Mouse (Mus musculus) forebrain, postnatal 0 days (tissue): ENCODE results near the gene Creb3l4. TPM values are rescaled to one million over a fixed set of nuclear protein-coding genes. Genes with fewer than 3 reads are reported as not detected.

ENCODE experiments used
- ATAC-seq: fragments of 200-750 bp; cut with Nextera tagmentation; 2 replicates; pipeline ENCODE4 v1.8.0; 2017; ENCODE audit warnings: mild to moderate bottlenecking, moderate library complexity
- DNase-seq: peaks from one replicate; pipeline ENCODE4 v3.0.0-alpha.2; 2015
- H3K27ac ChIP-seq: fragments of 300-500 bp; sonication (generic); 2 replicates; pipeline ENCODE4 v1.5.1; 2014; ENCODE audit warnings: low read depth, mild to moderate bottlenecking, antibody characterized with exemption, low read length, moderate library complexity, mixed read lengths
- H3K27me3 ChIP-seq: fragments of 300-500 bp; sonication (generic); 2 replicates; pipeline ENCODE4 v1.6.1; 2014; ENCODE audit warnings: mild to moderate bottlenecking, low read length, mixed read lengths; ENCODE audit not compliant: insufficient read depth
- H3K36me3 ChIP-seq: fragments of 300-500 bp; sonication (generic); 2 replicates; pipeline ENCODE4 v1.6.1; 2014; ENCODE audit warnings: mild to moderate bottlenecking, moderate library complexity; ENCODE audit not compliant: insufficient read depth
- H3K4me1 ChIP-seq: fragments of 300-500 bp; sonication (generic); 2 replicates; pipeline ENCODE4 v1.6.1; 2014; ENCODE audit warnings: antibody characterized with exemption; ENCODE audit not compliant: insufficient read depth
- H3K4me2 ChIP-seq: fragments of 300-500 bp; sonication (generic); 2 replicates; pipeline ENCODE4 v1.6.1; 2014; ENCODE audit warnings: low read depth, mild to moderate bottlenecking, moderate library complexity
- H3K4me3 ChIP-seq: fragments of 300-500 bp; sonication (generic); 2 replicates; pipeline ENCODE4 v1.5.1; 2014; ENCODE audit warnings: low read depth, low read length, mixed read lengths
- H3K9ac ChIP-seq: fragments of 300-500 bp; sonication (generic); 2 replicates; pipeline ENCODE4 v1.6.1; 2014; ENCODE audit warnings: mild to moderate bottlenecking
- H3K9me3 ChIP-seq: fragments of 300-500 bp; sonication (generic); 2 replicates; pipeline ENCODE4 v1.6.1; 2016; ENCODE audit warnings: low read length
- CTCF ChIP-seq: sonication (generic); IDR thresholded peaks from 2 replicates; pipeline ENCODE4 v1.5.1; 2016; ENCODE audit warnings: antibody characterized with exemption, control low read depth, low read depth
- WGBS: fragments of 180-500 bp; shearing (Covaris S2); extraction: QIAGEN DNeasy Blood & Tissue Kit; methylation state at CpG from one replicate; pipeline ENCODE4 v1.1.7; 2014; 5-methylcytosine and 5-hydroxymethylcytosine counted together
- microRNA-seq, 2 experiments: library from miRNA; unstranded; fragments of <30 nt; microRNA quantifications; one replicate each; pipeline ENCODE4; 2016
- polyA plus RNA-seq: library from polyadenylated mRNA; unstranded; fragments of >200 nt; fragmentation: Nextera tagmentation; extraction: Ambion mirVana; gene quantifications from 2 replicates; pipeline ENCODE4 v1.2.1, GENCODE M21; 2015
- total RNA-seq: library from RNA; depleted of rRNA; stranded (reverse); fragments of >200 nt; gene quantifications from 2 replicates; pipeline ENCODE4 v1.2.3, GENCODE M21; 2014; rRNA removed

The Creb3l4 gene
- total and polyA plus RNA-seq, 2 experiments from 2014 or later, result 0.91 to 1.4 TPM

DNA sequence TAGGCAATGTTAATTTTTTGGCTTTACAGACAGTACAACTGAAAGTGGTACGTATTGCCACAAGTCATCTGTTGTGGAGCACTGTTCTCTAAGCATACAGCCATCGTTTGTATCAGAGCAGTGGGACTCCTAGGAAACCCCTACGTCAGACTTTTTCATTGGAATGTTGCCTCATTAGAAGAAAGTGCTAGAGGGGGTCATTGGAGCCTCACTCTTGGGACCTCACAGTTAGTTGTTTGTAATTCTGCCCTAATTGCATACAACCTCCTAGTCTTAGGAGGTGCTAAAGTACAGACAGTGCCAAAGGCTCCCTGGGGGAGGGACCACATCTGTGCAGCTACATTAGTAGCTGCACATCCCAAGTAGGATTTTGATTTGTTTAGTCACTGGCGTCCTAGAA, 48.6 kb downstream of the Creb3l4 start:
- no peak for ATAC-seq
- DNase-seq, result no peak

DNA sequence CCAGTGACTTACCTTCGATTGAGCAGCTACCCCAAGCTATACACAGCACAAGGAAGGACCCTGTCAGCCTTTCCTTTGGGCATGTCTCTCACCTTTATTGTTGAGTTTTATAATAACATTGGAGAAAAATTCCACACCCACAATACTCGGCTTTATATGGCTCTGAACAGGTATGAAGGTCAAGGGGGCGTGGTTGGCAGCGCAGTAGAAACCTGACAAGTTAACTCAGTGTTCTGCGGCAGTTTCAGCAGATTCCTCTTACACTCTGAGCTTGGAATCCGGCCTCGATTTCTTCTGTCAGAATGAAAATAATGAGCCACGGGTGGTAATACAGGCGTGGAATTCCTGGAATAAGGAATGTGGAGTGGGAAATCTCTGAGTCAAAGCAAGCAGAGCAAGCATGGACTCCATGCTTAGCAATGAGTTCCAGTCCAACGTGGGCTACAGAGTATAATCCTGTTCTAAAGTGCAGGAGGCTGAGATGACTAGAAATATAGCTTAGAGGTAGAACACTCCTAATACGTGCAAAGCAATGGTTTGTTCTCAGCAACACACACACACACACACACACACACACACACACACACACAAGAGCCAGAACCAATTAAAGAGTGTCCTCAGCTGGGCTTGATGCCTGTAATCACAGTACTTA, 52.3 kb downstream of the Creb3l4 start:
- DNase-seq (no peak), ATAC-seq (no peak)
- Histone ChIP-seq H3K4me3 (no peak overlapping the region), H3K9me3 (no peaks in the 10 kb centered on the region), H3K4me2 (no peak overlapping the region), H3K27me3 (no peaks in the 10 kb centered on the region), H3K36me3 (no peaks in the 10 kb centered on the region), H3K9ac (no peak overlapping the region), H3K4me1 (no peaks in the 10 kb centered on the region), H3K27ac (no peak overlapping the region)
- 76% methylated on average over 11 of the region's 11 CpGs for WGBS
- no peak for TF ChIP-seq CTCF

More for the DNA sequence above, 48.6 kb downstream of the Creb3l4 start:
- H3K9ac ChIP-seq, result no peak overlapping the region
- H3K27ac ChIP-seq, result no peak overlapping the region
- H3K4me1 ChIP-seq, result no peaks in the 10 kb centered on the region
- H3K27me3 ChIP-seq, result no peaks in the 10 kb centered on the region
- no peaks in the 10 kb centered on the region for H3K9me3 ChIP-seq
- H3K4me3 ChIP-seq, result no peak overlapping the region
- TF ChIP-seq CTCF, result no peak
- H3K36me3 ChIP-seq, result no peaks in the 10 kb centered on the region
- H3K4me2 ChIP-seq, result no peak overlapping the region
- 22% methylated on average over 4 of the region's 4 CpGs for WGBS

Small RNA genes within 50 kb of the gene (microRNA-seq; reads per million reads assigned to microRNA genes)
- 0.12 to 0.39 reads per million in 2 experiments for gene Mir7012

Other genes starting within 250 kb of the Creb3l4 start
- gene Hax1, start 244.7 kb downstream of the Creb3l4 start, total RNA-seq, result 43.9 and 59.8 TPM in 2 replicates
- 73.4 and 78.2 TPM in 2 replicates for gene Hax1, start 244.7 kb downstream of the Creb3l4 start, polyA plus RNA-seq
- gene 4933434E20Rik, start 191.9 kb downstream of the Creb3l4 start, total RNA-seq, result 91.3 and 94.7 TPM in 2 replicates
- 213 and 221 TPM in 2 replicates for gene 4933434E20Rik, start 191.9 kb downstream of the Creb3l4 start, polyA plus RNA-seq
- 76.9 and 103 TPM in 2 replicates for gene Ubap2l, start 190.9 kb downstream of the Creb3l4 start, total RNA-seq
- gene Ubap2l, start 190.9 kb downstream of the Creb3l4 start, polyA plus RNA-seq, result 93.8 and 118 TPM in 2 replicates
- gene Tpm3, start 170.9 kb downstream of the Creb3l4 start, total RNA-seq, result 315 and 316 TPM in 2 replicates
- 419 and 440 TPM in 2 replicates for gene Tpm3, start 170.9 kb downstream of the Creb3l4 start, polyA plus RNA-seq
- 0.31 and 0.38 TPM in 2 replicates for gene Nup210l, start 139.4 kb downstream of the Creb3l4 start, total RNA-seq
- gene Nup210l, start 139.4 kb downstream of the Creb3l4 start, polyA plus RNA-seq, result 0.10 and 0.11 TPM in 2 replicates
- gene Rps27, start 29.9 kb downstream of the Creb3l4 start, total RNA-seq, result 2,552 and 3,359 TPM in 2 replicates
- gene Rps27, start 29.9 kb downstream of the Creb3l4 start, polyA plus RNA-seq, result 824 and 1,232 TPM in 2 replicates
- gene Rab13, start 29.8 kb downstream of the Creb3l4 start, total RNA-seq, result 9.8 and 11.4 TPM in 2 replicates
- gene Rab13, start 29.8 kb downstream of the Creb3l4 start, polyA plus RNA-seq, result 16.3 and 20.1 TPM in 2 replicates
- gene Jtb, start 11.9 kb downstream of the Creb3l4 start, total RNA-seq, result 70.1 and 75.7 TPM in 2 replicates
- 131 and 139 TPM in 2 replicates for gene Jtb, start 11.9 kb downstream of the Creb3l4 start, polyA plus RNA-seq
- gene Slc39a1, start 4.7 kb upstream of the Creb3l4 start, total RNA-seq, result 68.1 and 72.0 TPM in 2 replicates
- gene Slc39a1, start 4.7 kb upstream of the Creb3l4 start, polyA plus RNA-seq, result 50.0 and 51.6 TPM in 2 replicates
- gene Crtc2, start 10.7 kb upstream of the Creb3l4 start, total RNA-seq, result 13.9 and 17.2 TPM in 2 replicates
- 12.9 and 14.7 TPM in 2 replicates for gene Crtc2, start 10.7 kb upstream of the Creb3l4 start, polyA plus RNA-seq
- 20.1 and 29.8 TPM in 2 replicates for gene Dennd4b, start 21.7 kb upstream of the Creb3l4 start, total RNA-seq
- 4.4 and 5.1 TPM in 2 replicates for gene Dennd4b, start 21.7 kb upstream of the Creb3l4 start, polyA plus RNA-seq
- gene Gatad2b, start 49.7 kb upstream of the Creb3l4 start, total RNA-seq, result 29.5 and 34.1 TPM in 2 replicates
- gene Gatad2b, start 49.7 kb upstream of the Creb3l4 start, polyA plus RNA-seq, result 6.9 and 12.6 TPM in 2 replicates
- 47.4 and 50.8 TPM in 2 replicates for gene Slc27a3, start 146.4 kb upstream of the Creb3l4 start, total RNA-seq
- 23.7 and 25.0 TPM in 2 replicates for gene Slc27a3, start 146.4 kb upstream of the Creb3l4 start, polyA plus RNA-seq
- gene Ints3, start 190.1 kb upstream of the Creb3l4 start, total RNA-seq, result 49.7 and 51.5 TPM in 2 replicates
- gene Ints3, start 190.1 kb upstream of the Creb3l4 start, polyA plus RNA-seq, result 16.0 and 20.6 TPM in 2 replicates
- 2.7 and 6.9 TPM in 2 replicates for gene Npr1, start 222.4 kb upstream of the Creb3l4 start, total RNA-seq
- 1.7 and 2.1 TPM in 2 replicates for gene Npr1, start 222.4 kb upstream of the Creb3l4 start, polyA plus RNA-seq
- 199 and 239 TPM in 2 replicates for gene Ilf2, start 232.6 kb upstream of the Creb3l4 start, total RNA-seq
- 170 and 191 TPM in 2 replicates for gene Ilf2, start 232.6 kb upstream of the Creb3l4 start, polyA plus RNA-seq
- 41.4 and 48.2 TPM in 2 replicates for gene Snapin, start 247.5 kb upstream of the Creb3l4 start, total RNA-seq
- 79.1 and 80.4 TPM in 2 replicates for gene Snapin, start 247.5 kb upstream of the Creb3l4 start, polyA plus RNA-seq